Mouse (Mus musculus): ENCODE results near the gene Gm14403. TPM values are rescaled to one million over a fixed set of nuclear protein-coding genes. Genes with fewer than 3 reads are reported as not detected.
"Not testable (repeated sequence)": the region's sequence is repeated elsewhere in the genome, so short reads cannot be mapped to it uniquely, and the experiment has no call there.

The Gm14403 gene
- 5.3 TPM in 2 replicates for polyA plus RNA-seq (2016; fragmentation: Nextera tagmentation; extraction: Ambion mirVana)

DNA sequence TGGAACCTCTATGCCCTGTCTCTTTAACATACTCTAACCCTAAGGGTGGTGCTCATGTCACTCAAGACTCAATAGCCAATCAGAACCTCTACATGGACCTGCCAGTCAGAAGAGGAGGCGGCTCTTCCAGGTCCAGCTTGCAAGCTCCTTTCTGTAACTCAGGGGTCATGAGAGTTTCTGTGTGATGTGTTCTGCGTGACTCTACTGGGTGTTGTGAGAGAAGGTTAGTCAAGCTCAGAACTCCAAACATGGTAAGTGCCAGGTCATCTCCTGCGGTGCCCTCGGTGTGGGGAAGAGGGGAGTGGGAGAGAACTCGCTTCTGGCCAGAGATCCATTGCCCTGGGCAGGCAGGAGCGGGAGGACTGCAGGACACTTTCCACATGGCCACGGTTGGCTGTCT is at the start of gene Gm14403:
Gene Gm14403 (plus strand): TSS at position 149 of the 400 bp plus-strand sequence.
- not testable (repeated sequence) for H3K27ac ChIP-seq; H3K27me3 ChIP-seq; H3K4me1 ChIP-seq (replicated peaks); H3K9ac ChIP-seq (replicated peaks); ATAC-seq (ENCODE audit: insufficient number of reproducible peaks, insufficient read depth, low FRiP score, low TSS enrichment, low read depth); H3K9me3 ChIP-seq; H3K36me3 ChIP-seq
- Histone ChIP-seq H3K4me3 (replicated peaks) (peak within 1 kb of the TSS; percentile 36), H3K4me2 (peak within 1 kb of the TSS; percentile 47)
- WGBS, result 15% methylated on average over 7 of the region's 7 CpGs

DNA sequence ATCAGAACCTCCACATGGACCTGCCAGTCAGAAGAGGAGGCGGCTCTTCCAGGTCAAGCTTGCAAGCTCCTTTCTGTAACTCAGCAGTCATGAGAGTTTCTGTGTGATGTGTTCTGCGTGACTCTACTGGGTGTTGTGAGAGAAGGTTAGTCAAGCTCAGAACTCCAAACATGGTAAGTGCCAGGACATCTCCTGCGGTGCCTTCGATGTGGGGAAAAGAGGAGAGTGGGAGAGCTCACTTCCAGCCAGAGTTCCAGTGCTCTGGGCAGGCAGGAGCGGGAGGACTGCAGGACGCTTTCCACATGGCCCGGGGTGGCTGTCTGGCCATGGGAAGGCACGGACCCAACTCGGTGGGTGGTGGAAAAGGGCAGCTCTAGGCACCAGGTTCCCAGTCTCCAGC is 33.3 kb upstream of the Gm14403 start, which contains the start of gene Zfp970:
Gene Zfp970 (plus strand): TSS at position 58 of the 400 bp plus-strand sequence.
- ATAC-seq (ENCODE audit: insufficient number of reproducible peaks, insufficient read depth, low FRiP score, low TSS enrichment, low read depth), result not testable (repeated sequence)
- H3K4me3 ChIP-seq (replicated peaks), result peak within 1 kb of the TSS; percentile 44

DNA sequence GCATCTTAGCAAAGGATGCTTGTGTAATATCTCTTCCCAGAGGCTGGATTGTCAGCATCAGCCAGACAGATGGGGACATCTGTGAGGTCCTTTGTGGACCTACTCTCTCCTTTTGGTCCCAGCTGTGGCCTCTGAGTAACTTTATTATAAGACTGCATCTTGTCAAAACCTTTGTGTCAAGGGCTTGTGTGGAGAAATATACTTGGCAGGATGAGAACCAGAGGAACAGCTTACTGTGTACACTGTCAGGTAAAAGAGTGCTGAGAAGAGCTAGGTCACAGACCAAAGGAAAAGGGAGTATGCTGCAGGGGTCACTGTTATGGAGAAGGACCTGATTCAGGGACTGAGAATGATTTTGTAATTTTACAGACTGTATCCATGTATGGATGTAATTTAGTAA is 29.8 kb upstream of the Gm14403 start:
- H3K27ac ChIP-seq; H3K9me3 ChIP-seq; H3K4me3 ChIP-seq (replicated peaks); H3K27me3 ChIP-seq; H3K36me3 ChIP-seq; H3K4me2 ChIP-seq; H3K4me1 ChIP-seq (replicated peaks); ATAC-seq (ENCODE audit: insufficient number of reproducible peaks, insufficient read depth, low FRiP score, low TSS enrichment, low read depth); H3K9ac ChIP-seq (replicated peaks): not testable (repeated sequence)

More for the DNA sequence above, 33.3 kb upstream of the Gm14403 start, which contains the start of gene Zfp970:
- Histone ChIP-seq H3K4me2 (peak within 1 kb of the TSS; percentile 50), H3K9ac (replicated peaks) (0 out of 2 replicates have a peak within 1 kb of the TSS, but pooled peaks have one; percentile 42)
- H3K4me1 ChIP-seq (replicated peaks); H3K9me3 ChIP-seq; H3K27me3 ChIP-seq; H3K27ac ChIP-seq; H3K36me3 ChIP-seq: not testable (repeated sequence)
- 7% methylated on average over 8 of the region's 9 CpGs for WGBS

DNA sequence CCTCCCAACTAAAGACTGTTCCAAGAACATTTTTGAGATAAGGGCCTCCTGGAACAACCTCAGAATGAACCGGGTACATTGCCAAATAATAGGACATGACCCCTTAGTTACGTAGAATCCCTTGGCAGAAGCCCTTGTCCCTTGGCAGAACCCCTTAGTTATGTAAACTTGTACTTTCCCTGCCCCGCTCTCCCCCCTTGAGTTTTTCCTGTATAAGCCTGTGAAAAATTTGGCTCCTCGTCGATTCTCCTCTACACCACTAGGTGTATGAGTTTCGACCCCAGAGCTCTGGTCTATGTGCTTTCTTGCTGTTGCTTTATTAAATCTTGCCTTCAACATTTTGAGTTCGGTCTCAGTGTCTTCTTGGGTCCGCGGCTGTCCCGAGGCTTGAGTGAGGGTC is 25.8 kb upstream of the Gm14403 start:
- H3K4me1 ChIP-seq (replicated peaks); H3K27me3 ChIP-seq; H3K9me3 ChIP-seq; ATAC-seq (ENCODE audit: insufficient number of reproducible peaks, insufficient read depth, low FRiP score, low TSS enrichment, low read depth); H3K4me2 ChIP-seq; H3K27ac ChIP-seq; H3K36me3 ChIP-seq; H3K4me3 ChIP-seq (replicated peaks); H3K9ac ChIP-seq (replicated peaks): not testable (repeated sequence)
- WGBS, result 98% methylated on average over 5 of the region's 10 CpGs

DNA sequence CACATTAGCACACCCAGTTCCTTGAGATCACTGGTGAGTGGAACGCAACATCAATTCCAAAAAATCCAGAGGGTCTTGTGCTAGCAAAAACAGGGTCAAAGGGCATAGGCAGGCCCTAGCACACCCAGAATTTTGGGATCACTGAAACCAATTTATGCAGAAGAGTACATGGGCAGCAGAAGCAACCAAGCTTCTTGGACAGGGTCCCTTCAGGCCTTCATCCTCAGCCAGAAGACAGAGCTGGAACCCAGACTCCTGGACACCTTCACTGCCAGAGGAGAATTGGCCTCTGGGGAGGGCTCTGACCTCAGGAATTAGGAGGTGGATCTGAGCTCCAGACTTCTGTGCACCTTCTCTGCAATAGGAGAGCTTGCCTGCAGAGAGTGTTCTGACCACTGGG is 16.0 kb upstream of the Gm14403 start:
- not testable (repeated sequence) for H3K27me3 ChIP-seq; H3K9ac ChIP-seq (replicated peaks); ATAC-seq (ENCODE audit: insufficient number of reproducible peaks, insufficient read depth, low FRiP score, low TSS enrichment, low read depth); H3K4me1 ChIP-seq (replicated peaks); H3K36me3 ChIP-seq; H3K4me2 ChIP-seq; H3K4me3 ChIP-seq (replicated peaks); H3K27ac ChIP-seq; H3K9me3 ChIP-seq
- 71% methylated on average over 1 of the region's 1 CpGs for WGBS

DNA sequence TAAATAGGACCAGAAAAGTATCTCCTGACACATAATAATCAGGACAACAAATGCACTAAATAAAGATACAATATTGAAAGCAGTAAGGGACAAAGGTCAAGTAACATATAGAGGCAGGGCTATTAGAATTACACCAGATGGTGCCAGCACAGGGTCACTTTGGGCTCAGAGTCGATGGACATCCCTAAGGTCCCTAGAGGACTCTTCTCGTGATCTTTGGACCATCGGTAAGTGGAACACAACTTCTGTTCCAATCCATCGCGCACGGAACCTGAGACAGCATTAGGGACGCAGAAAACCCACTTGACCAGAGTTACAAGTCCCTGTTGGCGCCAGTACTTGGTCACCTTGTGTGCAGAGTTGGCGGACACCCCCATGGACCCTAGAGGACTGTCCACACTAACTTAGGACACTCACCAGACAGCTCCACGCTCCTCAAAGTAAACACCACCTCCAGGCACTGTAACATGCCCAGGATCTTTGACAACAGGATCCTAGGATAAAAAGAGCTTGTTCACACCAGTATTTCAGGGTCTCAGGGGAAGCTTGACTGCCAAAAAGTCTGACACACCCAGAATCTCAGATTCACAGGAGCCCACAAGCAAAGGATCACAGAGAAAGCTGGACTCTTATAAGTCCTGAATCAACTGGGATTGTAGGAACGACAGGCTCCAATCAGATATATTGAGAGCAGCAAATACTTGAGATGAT is 14.6 kb upstream of the Gm14403 start:
- not testable (repeated sequence) for H3K27ac ChIP-seq; H3K4me2 ChIP-seq; H3K4me1 ChIP-seq (replicated peaks); H3K27me3 ChIP-seq; H3K9ac ChIP-seq (replicated peaks); H3K9me3 ChIP-seq; ATAC-seq (ENCODE audit: insufficient number of reproducible peaks, insufficient read depth, low FRiP score, low TSS enrichment, low read depth); H3K4me3 ChIP-seq (replicated peaks); H3K36me3 ChIP-seq
- WGBS, result 85% methylated on average over 11 of the region's 11 CpGs

DNA sequence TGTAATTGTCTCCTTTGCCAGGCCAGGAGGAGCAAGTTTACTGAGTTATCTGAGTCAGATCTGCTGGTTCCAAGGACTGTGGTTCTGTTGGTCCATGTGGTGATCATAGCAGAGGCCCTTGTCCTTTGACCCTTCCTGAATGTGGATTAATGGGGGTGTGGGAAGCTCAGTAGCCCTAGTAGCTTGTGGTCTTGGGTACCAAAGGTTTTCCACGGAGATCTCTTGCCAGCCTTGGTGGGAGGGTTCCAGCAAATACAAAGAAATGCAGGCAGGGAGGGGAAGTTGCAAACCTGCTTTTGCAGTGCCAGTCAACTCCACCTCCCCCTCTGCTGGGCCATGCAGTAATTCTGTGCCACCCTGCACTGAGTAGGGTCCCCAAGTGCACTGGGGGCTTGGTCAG is 1.2 kb downstream of the Gm14403 start:
- not testable (repeated sequence) for H3K27me3 ChIP-seq; H3K4me2 ChIP-seq; H3K4me1 ChIP-seq (replicated peaks); H3K4me3 ChIP-seq (replicated peaks); H3K9ac ChIP-seq (replicated peaks); H3K9me3 ChIP-seq; H3K36me3 ChIP-seq; ATAC-seq (ENCODE audit: insufficient number of reproducible peaks, insufficient read depth, low FRiP score, low TSS enrichment, low read depth); H3K27ac ChIP-seq
- WGBS, result 67% methylated on average over 1 of the region's 1 CpGs

DNA sequence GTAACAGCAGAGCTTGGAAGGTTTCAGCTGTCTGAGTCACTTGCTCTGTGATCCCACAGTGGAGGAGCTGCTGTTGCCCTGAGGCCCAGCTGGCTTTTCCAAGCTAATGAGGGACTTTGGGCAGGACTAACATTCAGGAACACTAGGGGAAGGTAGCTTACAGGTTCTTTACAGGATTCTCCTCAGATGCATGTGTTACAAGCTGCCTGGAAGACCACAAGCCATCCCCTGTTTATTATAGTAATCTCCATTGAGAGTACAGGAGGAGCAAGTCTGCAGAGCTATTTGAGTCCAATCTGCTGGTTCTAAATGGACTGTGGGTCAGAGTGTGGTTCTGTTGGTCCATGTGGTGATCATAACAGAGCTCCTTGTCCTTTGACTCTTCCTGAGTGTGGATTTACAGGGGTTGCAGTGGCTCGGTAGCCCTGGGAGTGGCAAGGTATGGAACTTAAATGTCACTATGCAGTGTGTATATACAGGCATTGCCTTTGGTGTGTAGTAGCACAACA is 7.2 kb downstream of the Gm14403 start:
- H3K9ac ChIP-seq (replicated peaks); H3K9me3 ChIP-seq; H3K4me2 ChIP-seq; H3K27ac ChIP-seq; H3K36me3 ChIP-seq; H3K4me3 ChIP-seq (replicated peaks); H3K27me3 ChIP-seq; ATAC-seq (ENCODE audit: insufficient number of reproducible peaks, insufficient read depth, low FRiP score, low TSS enrichment, low read depth); H3K4me1 ChIP-seq (replicated peaks): not testable (repeated sequence)
- WGBS, result 85% methylated on average over 1 of the region's 1 CpGs

DNA sequence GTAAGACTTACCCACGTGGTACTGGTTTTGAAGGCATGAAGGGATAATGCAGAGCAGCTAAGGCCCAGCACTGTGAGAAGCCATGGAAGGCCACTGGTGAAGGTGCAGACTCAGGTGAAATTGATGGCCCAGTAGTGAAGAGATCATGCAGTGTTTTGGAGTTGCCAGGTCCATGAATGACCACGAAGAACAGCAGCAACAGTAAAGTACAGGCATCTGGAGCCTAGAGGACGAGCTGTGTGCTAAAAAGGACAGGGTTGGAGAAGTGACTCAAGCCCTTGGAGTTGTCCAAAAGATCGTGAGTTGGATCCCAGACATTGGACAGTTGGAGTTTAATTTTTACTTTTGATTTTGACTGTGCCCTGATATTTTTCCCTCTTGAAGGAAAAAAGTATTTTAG is 13.4 kb downstream of the Gm14403 start:
- not testable (repeated sequence) for H3K27me3 ChIP-seq, H3K4me2 ChIP-seq
- WGBS, result 75% methylated on average over 4 of the region's 4 CpGs

DNA sequence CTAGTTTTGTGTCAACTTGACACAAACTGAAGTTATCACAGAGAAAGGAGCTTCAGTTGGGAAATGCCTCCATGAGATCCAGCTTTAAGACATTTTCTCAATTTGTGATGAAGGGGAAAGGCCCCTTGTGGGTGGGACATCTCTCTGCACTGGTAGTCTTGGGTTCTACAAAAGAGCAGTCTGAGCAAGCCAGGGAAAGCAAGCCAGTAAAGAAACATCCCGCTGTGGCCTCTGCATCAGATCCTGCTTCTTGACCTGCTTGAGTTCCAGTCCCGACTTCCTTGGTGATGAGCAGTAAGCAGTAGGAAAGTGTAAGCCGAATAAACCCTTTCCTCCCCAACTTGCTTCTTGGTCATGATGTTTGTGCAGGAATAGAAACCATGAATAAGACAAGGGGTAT is 14.0 kb downstream of the Gm14403 start:
- not testable (repeated sequence) for H3K4me2 ChIP-seq; ATAC-seq (ENCODE audit: insufficient number of reproducible peaks, insufficient read depth, low FRiP score, low TSS enrichment, low read depth); H3K36me3 ChIP-seq; H3K27ac ChIP-seq; H3K27me3 ChIP-seq; H3K9ac ChIP-seq (replicated peaks); H3K4me3 ChIP-seq (replicated peaks); H3K4me1 ChIP-seq (replicated peaks); H3K9me3 ChIP-seq
- WGBS, result 90% methylated on average over 3 of the region's 3 CpGs

More for the DNA sequence above, 13.4 kb downstream of the Gm14403 start:
- not testable (repeated sequence) for H3K27ac ChIP-seq; H3K4me1 ChIP-seq (replicated peaks); H3K9ac ChIP-seq (replicated peaks); H3K36me3 ChIP-seq; H3K4me3 ChIP-seq (replicated peaks); ATAC-seq (ENCODE audit: insufficient number of reproducible peaks, insufficient read depth, low FRiP score, low TSS enrichment, low read depth); H3K9me3 ChIP-seq

DNA sequence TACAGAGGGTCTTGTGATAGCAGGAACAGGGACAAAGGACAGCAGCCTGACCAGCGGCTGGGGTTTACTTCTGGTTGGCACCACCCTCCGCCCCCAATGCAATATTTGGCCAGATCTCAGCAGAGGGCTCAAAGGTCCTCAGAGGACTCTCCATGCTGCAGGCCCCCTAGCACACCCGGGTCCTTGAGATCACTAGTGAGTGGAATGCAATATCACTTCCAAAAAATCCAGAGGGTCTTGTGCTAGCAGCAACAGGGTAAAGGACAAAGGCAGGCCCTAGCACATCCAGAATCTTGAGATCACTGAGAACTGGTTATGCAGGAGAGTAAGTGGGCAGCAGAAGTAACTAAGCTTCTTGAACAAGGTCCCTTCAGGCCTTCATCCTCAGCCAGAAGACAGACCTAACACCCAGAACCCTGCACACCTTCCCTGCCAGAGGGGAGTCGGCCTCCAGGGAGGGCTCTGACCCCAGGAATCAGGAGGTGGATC is 16.0 kb downstream of the Gm14403 start:
- not testable (repeated sequence) for H3K4me3 ChIP-seq (replicated peaks); H3K27me3 ChIP-seq; ATAC-seq (ENCODE audit: insufficient number of reproducible peaks, insufficient read depth, low FRiP score, low TSS enrichment, low read depth); H3K27ac ChIP-seq; H3K9ac ChIP-seq (replicated peaks); H3K4me2 ChIP-seq; H3K4me1 ChIP-seq (replicated peaks); H3K36me3 ChIP-seq
- WGBS, result 79% methylated on average over 4 of the region's 4 CpGs
- peaks cover 14% of the 10 kb centered on the region; the same call in 1 of the 2 replicates for H3K9me3 ChIP-seq

DNA sequence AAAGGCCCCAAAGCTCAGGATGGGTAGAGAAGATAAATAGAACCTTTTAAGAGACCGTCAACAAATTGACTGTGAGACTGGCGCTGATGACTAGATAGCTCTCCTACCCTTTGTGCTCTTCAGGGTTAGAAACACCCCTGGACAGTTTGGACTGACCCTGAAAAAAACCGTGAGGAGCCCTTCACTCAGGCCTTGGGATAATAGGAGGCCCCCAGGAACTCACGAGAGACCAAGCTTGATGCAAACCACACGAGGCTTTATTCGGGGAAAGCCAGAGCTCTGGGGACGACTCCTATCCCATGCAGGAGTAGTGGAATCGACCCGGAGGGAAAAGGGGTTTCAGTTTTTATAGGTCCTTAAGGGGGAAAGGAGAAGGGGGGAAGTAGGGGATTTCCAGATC is 19.7 kb downstream of the Gm14403 start:
- not testable (repeated sequence) for H3K4me2 ChIP-seq; H3K9ac ChIP-seq (replicated peaks); H3K4me3 ChIP-seq (replicated peaks); H3K4me1 ChIP-seq (replicated peaks); ATAC-seq (ENCODE audit: insufficient number of reproducible peaks, insufficient read depth, low FRiP score, low TSS enrichment, low read depth); H3K27me3 ChIP-seq; H3K27ac ChIP-seq; H3K36me3 ChIP-seq
- 90% methylated on average over 9 of the region's 9 CpGs for WGBS
- H3K9me3 ChIP-seq, result peaks cover 14% of the 10 kb centered on the region

All from limb, embryonic 12.5 days (tissue).